Mouse (Mus musculus) midbrain, embryonic 12.5 days (tissue): ENCODE measurements around the gene Cntrl. TPM values are rescaled to one million over a fixed set of nuclear protein-coding genes. Genes with fewer than 3 reads are reported as not detected.

Experiments used
- polyA plus RNA-seq: library from polyadenylated mRNA; unstranded; fragments of >200 nt; fragmentation: Nextera tagmentation; extraction: Ambion mirVana; gene quantifications from 2 replicates; pipeline ENCODE4 v1.2.1, GENCODE M21; 2016

The Cntrl gene
- polyA plus RNA-seq, 1 experiment from 2014 or later = 32.5 TPM

Other genes with a start within 250 kb of the Cntrl start
- 0.28 TPM in 1 of 2 replicates, not detected in the other for gene Cutal, start 235.1 kb upstream of the Cntrl start, polyA plus RNA-seq
- gene Psmd5, start 234.5 kb upstream of the Cntrl start, polyA plus RNA-seq = 106 and 107 TPM in 2 replicates
- gene Phf19, start 195.5 kb upstream of the Cntrl start, polyA plus RNA-seq = 2.7 and 4.1 TPM in 2 replicates
- 0.35 and 1.3 TPM in 2 replicates for gene Traf1, start 147.7 kb upstream of the Cntrl start, polyA plus RNA-seq
- 0.96 and 0.99 TPM in 2 replicates for gene Hc, start 48.1 kb upstream of the Cntrl start, polyA plus RNA-seq
- 0.47 and 0.51 TPM in 2 replicates for gene AI182371, start 7.9 kb upstream of the Cntrl start, polyA plus RNA-seq
- gene Rab14, start 91.6 kb downstream of the Cntrl start, polyA plus RNA-seq = 357 and 365 TPM in 2 replicates
- 36.7 and 48.9 TPM in 2 replicates for gene Gsn, start 146.9 kb downstream of the Cntrl start, polyA plus RNA-seq
- 12.5 and 12.6 TPM in 2 replicates for gene Stom, start 227.5 kb downstream of the Cntrl start, polyA plus RNA-seq